Mouse (Mus musculus): Measurements from ENCODE around the gene Dennd5b.
A peak's percentile ranks its signal among the peaks of the same experiment; 100 is the strongest.
"Not testable (repeated sequence)": the region's sequence is repeated elsewhere in the genome, so short reads cannot be mapped to it uniquely, and the experiment has no call there.

The Dennd5b gene

DNA sequence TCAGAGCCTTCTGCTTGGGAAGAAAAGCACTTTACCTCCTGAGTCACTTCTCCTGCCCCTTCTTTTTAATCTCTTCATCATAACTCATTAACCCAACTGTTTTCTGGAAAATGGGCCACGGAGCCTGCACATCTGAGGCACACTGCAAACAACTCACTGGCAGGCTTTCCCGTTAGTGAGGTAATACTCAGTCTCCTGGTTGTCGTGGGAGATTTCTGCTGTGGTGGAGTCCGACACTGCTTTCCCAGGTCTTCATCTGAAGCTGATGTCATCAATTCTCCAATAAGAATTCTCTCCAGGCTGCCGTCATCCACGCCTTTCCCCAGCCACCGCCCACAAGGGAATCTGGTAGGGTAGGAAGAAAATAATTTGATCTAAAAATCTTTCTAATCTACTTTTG is 96.5 kb downstream of the Dennd5b start:
- DNase-seq (ENCODE audit: low spot score): no peak

DNA sequence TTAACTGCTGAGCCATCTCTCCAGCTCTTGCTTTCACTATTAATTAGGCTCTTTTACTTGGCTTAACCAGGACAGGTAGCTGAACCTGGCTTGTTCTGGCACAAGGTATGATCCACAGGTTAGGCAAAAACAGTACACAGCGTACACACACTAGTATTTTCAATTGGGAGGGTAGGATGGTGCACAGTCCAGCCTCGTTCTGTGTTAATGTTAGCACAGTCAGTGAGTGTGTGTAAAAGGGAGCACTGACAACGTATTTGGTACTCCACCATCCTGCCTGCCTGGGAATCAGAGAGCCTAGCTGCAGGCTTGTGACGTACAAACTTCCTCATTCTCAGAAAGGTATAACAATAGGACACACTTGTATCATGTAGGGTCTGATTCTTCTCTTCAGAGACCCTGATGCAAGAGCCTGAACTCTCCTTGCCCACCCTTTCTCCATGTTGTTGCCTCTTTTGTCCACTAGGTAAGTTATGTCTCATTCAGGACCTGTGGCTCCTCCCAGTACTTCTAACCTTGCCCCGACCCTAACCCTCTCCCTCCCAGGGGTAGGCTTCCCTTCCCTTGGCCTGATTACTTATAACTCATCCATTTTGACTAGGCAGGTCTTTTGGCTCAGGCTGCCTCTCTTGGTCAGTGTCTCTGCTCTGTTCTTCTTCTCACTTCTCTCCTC is 107.0 kb downstream of the Dennd5b start:
- no peak for DNase-seq (ENCODE audit: low spot score)

DNA sequence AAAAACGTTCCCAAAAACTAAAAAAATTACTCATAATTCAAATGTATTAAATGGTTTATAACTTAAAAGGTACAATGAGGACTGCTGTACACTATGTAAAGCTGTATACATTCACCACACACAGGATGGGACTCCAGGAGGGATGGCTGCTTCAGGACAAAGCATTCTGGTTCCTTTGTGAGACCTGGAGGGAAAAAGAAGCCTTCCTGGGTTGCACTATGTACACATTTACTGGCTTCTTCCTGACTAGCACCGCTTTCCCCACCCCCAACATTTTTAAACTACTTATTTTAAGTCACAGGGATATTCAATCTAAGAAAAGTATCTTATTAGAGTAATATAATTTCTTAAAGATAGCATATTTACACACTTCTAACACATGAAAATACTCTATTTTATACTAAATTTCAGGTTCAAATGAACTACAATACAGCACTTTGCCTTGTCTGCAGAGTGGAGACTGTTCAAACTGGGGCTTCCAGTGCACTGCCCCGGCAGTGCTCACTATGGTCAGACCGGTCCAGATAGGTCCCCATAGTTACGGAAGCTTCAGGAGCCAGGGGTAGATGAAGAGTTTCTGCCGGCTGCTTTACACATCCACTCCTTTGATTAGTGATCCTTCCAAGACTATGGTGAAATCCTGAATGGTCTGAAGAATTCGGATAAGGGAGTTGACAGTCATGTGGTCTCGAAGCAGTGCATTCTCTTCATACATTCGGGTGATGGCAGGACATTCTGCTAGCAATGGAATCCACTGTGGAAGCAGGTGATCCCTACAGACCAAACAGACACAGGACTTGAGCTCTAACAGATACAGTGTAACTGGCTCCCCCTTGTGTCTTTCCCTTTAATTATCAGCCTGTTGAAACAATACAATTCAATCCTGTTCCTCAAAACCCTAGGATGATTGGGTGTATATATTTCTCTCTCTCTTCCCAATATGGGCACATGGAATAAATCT is 108.1 kb downstream of the Dennd5b start:
- no peak for DNase-seq (ENCODE audit: low spot score)

DNA sequence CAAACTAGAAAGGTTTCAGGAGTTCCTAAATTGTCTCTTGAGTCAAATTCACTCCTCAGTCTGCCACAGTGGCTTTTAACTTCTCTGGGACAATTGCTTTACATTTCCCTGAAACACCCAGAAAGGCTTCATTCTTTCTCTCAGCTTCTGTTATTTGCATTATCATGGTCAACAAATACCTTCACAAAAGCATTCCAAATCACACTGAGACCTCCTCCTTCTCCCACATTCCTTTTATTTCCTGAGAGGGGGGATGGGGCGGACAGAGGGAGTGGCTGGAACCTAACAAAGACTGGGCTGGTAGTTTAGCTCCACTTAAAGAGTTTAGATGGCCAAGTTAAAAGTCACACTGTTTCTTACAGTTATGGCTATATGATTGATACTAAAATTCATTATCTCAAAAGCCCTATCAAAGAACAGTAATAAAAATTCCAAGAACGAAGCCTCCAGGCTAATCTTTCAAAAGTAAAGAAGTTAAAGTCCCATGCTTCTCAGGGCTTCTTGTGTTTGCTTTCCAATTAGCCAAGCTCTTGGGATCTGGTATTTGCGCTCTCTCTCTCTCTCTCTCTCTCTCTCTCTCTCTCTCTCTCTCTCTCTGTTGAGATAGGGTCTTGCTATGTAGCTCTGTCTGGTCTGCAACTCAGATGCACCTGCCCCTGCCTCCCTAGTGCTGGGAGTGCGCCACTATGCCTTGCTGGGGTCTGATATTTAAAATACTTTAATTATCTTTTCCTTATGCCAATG is 108.9 kb downstream of the Dennd5b start:
- no peak for DNase-seq (ENCODE audit: low spot score)

DNA sequence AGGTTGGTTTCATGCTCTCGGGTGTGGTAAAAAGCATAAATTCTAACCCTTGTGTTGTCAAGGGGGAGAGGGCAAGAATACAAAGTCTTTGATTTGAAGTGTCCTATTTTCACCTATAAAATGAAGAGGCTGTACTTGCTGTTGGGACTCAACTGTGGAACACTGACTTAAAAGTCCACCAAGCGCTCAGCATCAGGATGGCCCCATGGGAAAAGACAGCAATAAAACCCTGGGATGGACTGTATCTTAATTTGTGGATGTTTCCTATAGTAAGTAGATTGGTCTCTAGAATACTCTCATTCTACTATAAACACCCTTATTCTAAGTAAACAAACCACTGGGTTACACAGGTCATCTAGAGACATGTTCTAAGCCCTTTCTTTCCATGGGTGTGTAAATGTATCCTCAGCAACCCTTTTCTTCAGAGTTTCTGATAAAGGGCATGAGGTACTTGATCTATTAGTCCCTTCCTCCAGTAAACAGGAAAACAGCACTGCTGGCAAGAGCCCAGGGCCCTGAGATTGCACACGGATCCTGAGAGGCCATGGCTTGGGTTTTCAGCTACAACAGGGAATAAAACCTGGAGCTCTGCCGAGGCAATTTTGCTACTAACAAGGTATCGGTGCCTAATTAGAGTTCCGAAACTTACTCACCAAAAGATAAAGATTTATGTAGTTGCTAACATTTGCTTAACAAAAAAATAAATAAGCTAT is 109.7 kb downstream of the Dennd5b start:
- DNase-seq (ENCODE audit: low spot score): no peak

DNA sequence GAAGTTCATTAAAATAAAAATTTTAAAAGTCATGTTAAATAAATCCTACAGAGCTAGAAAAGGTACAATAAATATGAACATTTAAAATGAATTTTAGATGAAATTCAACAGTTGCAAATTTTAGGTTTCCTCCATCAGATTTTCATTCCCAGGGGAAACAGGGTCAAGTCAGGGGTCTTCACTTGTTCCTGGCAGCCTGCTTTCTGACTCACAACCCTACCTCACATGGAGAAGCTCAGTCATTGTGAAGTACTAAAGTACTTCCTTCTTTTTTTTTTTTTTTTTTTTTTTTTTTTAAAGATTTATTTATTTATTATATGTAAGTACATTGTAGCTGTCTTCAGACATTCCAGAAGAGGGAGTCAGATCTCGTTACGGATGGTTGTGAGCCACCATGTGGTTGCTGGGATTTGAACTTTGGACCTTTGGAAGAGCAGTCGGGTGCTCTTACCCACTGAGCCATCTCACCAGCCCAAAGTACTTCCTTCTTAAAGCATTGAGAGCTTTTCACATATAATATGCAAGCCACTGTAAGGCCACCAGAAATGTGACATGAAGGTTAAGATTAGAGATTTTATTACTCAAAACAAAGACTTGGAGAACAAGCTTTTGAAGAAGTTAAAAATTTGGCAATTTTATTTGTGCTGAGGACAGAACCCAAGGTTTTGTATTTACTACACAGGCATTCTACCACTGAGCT is 111.5 kb downstream of the Dennd5b start:
- not testable (repeated sequence) for DNase-seq (ENCODE audit: low spot score)

DNA sequence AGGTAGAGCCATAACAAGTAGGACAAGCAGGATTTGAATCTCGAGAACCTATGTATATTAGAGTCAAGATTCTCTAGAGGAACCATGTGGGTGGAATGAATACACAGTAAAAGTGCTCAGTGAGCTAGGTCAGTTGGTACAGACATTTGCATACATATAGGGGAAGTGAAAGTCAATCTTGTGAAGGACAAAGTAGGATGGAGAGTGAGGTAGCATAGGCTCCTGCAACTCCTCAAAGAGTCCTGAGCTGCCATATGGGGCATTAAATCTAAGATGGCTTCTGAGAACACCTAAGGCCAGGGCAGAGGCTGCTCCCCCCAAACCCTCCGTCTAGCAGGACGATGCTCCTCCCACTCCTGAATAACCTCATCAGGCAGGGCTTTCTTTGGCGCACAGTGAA is 115.5 kb downstream of the Dennd5b start:
- no peak for DNase-seq (ENCODE audit: low spot score)

DNA sequence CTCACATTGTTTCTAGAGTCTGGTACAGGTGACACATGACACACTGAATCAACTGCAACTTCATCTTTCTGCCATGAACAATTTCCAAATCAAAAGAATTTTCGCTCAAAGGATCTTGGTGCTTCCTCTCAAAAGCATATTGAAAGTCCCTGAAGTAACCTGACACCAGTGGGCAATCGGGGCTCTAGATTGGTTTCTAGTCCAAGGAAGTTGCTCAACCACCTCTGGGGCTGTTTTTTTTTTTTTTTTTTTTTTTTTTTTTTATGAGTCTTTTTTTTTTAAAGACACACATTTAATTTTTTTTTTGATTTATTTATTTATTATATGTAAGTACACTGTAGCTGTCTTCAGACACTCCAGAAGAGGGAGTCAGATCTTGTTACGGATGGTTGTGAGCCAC is 121.0 kb downstream of the Dennd5b start:
- DNase-seq (ENCODE audit: low spot score): no peak

DNA sequence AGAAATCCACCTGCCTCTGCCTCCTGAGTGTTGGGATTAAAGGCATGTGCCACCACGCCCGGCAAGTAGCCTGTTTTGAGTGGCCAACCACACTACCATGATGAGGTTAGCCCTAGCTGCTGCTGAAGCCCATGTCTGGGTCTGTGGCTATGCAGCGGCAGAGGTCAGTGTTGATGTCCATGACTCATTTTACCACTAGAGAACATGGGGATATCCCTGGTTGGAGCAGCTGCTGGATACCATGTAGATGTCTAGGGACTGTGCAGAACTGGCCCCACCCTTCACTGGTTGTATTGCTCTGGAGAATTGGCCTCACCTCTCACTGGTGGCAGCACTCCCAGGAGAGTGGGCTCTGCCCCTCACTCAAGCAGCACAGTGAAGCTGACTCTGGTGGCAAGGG is 126.4 kb downstream of the Dennd5b start:
- no peak for DNase-seq (ENCODE audit: low spot score)

DNA sequence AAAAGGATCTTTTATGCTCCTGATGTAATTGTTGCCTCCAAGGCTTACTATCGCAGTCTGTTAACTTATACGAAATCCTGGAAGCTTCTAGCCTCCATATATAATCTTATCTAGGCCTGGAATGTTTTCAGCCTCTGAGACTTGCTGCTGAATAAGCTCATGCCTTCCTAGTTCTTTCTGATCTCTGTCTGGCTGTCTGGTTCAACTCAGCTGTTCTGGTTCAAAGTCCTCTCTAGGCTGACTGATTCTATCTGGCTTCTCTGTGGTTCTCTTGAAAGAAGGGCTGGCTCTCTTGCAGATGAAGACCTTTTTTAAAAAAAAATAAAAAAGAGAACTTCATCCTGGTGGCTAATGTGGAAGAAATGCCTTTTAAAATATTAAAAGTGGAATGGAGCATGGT is 128.6 kb downstream of the Dennd5b start:
- DNase-seq (ENCODE audit: low spot score): no peak

DNA sequence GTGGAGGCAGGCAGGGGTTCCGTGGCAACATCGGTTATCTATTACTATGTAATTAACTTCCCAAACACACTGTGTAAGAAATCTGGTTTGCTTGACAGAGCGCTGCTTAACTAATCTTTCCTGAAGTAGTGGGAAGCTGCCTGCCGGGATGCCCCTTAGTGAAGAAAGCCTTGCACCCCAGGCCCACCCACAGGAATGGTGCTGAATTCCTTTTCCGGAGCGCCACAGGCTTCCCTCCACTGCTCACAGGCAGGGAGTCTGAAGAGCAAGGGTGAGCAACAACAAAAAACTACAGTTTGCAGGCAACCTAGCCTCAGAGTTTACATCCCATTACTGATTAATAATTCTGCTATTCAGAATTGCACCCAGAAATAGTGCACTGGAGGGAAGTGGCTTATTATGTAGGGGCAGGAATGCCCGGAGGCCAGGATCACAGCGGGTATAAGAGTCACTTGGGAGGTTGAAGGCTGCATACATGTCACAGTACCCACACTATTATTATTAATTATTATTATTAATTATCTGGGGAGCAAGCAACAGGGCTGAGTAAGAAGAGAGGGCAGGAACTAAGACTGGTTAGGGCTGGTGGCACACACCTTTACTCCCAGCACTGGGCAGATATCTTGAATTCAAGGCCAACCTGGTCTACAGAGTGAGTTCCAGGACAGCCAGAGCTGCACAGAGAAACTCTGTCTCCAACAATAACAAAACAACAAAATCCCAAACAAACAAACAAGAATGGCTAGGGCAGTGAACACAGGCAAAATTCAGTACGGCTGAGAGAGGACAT is 129.2 kb downstream of the Dennd5b start:
- DNase-seq (ENCODE audit: low spot score): no peak

DNA sequence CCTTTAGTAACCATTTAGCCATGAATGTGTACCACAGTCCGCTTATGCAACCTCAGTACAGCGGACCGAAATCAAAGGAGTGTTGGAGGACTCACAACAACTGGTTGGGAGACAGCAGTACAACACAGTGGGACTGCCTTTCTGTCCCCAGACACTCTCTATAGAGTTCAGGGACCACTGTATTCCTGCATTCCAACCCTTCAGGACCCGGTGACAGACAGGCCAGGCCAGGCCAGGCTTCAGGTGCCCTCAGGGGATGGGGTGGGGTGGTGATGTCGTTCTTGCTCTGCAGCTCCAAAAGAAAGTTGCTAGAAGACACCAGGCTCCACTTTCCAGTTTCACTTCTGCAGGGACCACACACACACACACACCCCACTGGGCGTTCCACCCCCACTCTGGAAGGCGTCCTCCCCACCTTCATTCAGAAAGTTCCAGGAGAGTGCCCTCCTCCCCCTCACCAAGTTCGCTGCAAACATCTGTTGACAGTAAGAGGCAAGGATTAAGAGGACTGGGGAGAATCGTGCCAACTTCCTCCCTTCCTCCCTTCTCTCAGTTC is 130.0 kb downstream of the Dennd5b start:
- DNase-seq (ENCODE audit: low spot score): no peak

DNA sequence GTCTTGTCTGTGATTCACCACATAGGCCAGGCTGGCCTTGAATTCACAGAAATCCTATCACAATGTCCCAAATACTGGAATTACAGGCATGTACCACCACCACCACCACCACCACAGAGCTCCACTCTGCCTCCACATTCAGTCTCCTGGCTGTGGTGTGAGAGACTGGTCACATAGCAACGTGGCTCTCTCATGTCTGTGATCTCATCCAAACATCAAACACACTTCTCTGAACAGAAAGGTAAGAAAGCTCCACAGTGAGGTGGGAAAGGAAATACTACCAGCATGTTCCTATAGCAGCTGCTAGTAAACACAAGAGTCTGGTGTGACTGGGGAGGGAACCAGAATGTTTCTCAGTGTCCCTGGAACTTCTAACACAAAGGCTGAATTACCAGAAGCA is 140.2 kb downstream of the Dennd5b start:
- no peak for DNase-seq (ENCODE audit: low spot score)

DNA sequence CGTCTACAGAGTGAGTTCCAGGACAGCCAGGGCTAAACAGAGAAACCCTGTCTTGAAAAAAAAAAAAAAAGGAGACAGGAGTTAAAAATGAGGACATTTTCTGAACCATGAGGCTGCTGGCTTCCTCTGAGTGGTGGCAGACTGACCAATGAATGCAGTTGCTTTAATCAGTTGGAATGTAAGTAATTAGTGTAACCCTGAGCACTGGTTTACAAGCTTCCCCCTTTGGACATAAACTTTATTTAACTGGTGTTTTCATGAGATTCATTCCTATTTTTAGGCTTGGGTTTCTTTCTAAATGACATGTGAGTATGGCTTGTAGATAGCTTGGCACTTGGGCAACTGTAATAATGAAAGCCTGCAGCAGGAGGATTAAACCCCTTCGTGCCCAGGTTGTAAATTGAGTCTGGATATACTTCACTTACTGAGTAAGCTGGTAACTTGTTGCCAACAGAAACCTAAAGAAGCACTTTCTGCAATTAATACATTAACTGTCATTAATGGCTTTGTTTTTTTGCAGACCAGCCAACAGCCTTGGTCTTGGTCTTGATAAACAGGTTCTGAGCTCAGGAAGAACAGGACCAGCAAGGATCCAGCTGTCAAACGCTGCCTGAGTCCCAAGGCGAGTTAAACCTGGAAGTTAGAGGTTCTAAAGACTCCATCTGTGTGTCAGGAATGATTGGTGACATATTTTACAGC is 141.8 kb downstream of the Dennd5b start:
- peak; percentile 18 for DNase-seq (ENCODE audit: low spot score)

DNA sequence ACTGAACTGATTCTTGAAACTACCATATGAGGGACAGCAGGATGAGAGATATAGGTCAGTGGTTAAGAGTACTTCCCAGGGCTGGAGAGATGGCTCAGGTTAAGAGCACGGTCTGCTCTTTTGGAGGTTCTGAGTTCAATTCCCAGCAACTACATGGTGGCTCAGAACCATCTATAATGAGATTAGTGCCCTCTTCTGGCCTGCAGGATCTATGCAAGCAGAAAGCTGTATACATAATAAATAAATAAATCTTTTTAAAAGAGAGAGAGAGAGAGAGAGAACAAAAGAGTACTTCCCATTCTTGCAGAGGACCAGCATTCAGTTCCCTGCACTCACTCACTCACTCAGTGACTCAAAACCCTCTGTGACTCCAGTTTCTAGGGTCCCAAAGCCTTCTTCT is 142.8 kb downstream of the Dennd5b start:
- DNase-seq (ENCODE audit: low spot score): no peak

DNA sequence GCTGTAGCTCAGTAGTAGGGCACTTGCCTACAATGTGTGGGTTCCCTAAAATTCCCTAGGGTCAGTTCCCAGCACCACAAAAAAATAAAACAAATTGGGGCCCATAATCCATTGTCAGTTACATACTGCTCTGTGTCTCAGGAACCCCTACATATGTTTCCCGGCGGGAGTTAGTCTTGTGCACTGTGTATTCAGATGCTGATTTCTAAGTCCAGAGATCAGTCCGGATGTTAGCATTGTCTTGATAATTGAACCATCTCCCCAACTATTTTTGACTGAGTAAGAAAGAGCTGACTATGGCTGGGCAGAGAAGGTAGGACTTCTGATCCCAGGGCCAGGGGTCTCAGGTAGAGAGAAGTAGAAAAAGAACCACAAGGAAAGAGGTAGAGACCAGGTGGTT is 144.4 kb downstream of the Dennd5b start:
- DNase-seq (ENCODE audit: low spot score): no peak

DNA sequence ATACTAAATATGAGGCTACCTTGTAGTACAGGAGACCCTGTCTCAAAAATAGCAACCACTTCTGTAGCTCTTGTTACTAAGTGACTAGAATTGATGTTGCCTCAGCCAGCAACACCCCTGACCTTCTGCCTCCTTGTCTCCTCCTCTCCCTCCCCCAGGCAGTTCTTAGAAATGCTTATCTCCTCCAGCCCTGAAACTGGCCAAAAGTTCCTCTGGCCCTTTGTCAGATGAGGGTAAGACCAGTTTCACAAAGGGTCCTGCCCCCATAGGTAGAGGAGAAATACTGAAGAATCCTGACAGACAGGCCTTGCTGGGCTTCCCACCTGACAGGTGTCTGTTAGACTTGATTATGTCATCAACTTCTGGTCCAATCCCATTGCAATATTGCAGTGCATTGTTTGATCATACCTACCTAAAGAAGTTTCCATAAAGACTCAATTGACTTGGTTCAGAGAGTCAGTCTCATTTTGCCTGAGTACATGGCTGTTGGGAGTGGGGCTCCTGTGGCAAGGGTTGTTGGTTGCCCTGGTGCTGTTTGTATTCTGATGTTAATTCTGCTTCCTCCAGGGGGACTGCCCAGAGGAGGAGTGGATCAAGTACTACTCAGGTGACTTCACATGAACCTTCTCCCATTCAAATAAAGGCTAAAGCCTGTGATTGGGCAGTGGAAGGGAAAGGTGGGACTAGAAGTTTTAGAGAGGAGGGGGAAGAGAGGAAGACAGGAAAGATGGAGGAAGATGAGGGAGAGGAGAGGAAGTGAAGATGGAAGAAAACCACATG is 145.6 kb downstream of the Dennd5b start:
- no peak for DNase-seq (ENCODE audit: low spot score)

DNA sequence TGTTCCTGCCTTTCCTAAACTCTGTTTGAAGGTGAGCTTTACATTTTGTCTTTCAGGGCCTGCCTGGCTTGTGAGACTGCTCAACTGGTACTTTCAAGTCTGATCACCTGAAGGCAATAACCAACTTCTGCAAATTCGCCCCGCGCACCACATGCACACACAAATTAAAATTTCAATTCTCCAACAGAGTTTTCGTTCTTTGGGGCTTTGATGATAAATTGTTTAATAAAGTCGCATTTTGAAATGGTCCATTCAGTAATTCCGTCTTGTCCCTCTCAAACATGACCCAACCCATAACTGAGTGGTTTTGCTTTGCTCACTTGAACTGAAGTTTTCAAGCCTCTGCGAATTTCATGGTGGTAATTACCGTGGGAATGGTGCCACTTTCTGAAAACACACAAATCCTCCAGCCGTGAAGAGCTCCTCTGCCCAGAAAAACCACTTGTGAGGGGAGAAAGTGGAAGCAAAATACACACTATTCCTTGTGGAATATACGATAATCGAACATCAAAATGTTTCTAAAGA is 154.5 kb downstream of the Dennd5b start:
- DNase-seq (ENCODE audit: low spot score): no peak

DNA sequence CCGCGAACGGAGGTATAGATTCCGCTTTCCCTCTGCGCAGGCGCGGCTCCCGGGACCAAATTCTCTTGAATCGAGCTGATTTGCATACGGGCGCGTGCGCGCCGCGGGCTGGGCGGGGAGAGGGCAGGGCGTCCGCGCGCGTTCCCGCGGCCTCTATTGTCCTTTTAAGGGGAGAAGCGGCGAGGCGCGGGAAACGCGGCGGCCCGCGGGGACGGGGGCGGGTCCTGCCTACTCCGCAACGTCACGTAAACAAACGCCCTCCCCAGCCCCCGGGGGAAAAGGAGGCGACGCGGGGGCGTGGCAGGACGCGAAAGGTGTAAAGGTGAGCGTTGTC is 155.1 kb downstream of the Dennd5b start, which contains the start of gene Sinhcaf:
Gene Sinhcaf, minus strand, starts transcription at position 59 of the 334 bp plus-strand sequence.
- DNase-seq (ENCODE audit: low spot score): peak; percentile 99

All from urinary bladder, postnatal 14 days (tissue).